In genomic region chr14:57634141-57634540, GRCm38 (mm10) we compare ENCODE assay signal across 31 mouse cellular contexts. TPM values are rescaled to one million over a fixed set of nuclear protein-coding genes. Genes with fewer than 3 reads are reported as not detected.
DNase-seq lines count a peak whose midpoint lies in the region.
"Had no signal": no experiment of that assay in that cellular context is flagged by ENCODE, and none has a peak within 500 bp of the region (broad histone marks: within the 10 kb centered on the region; RNA-seq: fewer than 3 reads in every experiment).

No protein-coding gene starts in this region.

- H3K4me3 ChIP-seq in embryonic facial prominence, embryonic 10.5 days: no peak overlapping the region
- no peak overlapping the region for H3K4me3 ChIP-seq in limb, embryonic 10.5 days
- H3K4me3 ChIP-seq: erythroblast, embryonic 14.5 days; forebrain, embryonic 12.5 days; hindbrain, embryonic 10.5 days; hindbrain, embryonic 15.5 days; limb, embryonic 15.5 days; liver, embryonic 15.5 days; midbrain, embryonic 12.5 days had no signal

- 57% methylated on average over 5 of the region's 5 CpGs for WGBS in embryonic facial prominence, embryonic 10.5 days
- WGBS in limb, embryonic 10.5 days: 71% methylated on average over 5 of the region's 5 CpGs

- H3K4me1 ChIP-seq in embryonic facial prominence, embryonic 10.5 days: 0 out of 2 replicates have a peak, but pooled peaks cover 2% of the 10 kb centered on the region
- no peaks in the 10 kb centered on the region for H3K4me1 ChIP-seq in limb, embryonic 10.5 days
- H3K4me1 ChIP-seq: hindbrain, embryonic 15.5 days; limb, embryonic 15.5 days; liver, embryonic 15.5 days had no signal

- no peaks in the 10 kb centered on the region for H3K9me3 ChIP-seq in embryonic facial prominence, embryonic 10.5 days
- H3K9me3 ChIP-seq in limb, embryonic 10.5 days (replicated peaks): no peaks in the 10 kb centered on the region
- H3K9me3 ChIP-seq: forebrain, embryonic 12.5 days; hindbrain, embryonic 10.5 days; hindbrain, embryonic 15.5 days; limb, embryonic 15.5 days; liver, embryonic 15.5 days; midbrain, embryonic 12.5 days had no signal

- no peaks in the 10 kb centered on the region; the same call in 1 of the 2 replicates for H3K27me3 ChIP-seq in embryonic facial prominence, embryonic 10.5 days (replicated peaks; ENCODE audit: low read depth, poor library complexity, severe bottlenecking)
- no peaks in the 10 kb centered on the region for H3K27me3 ChIP-seq in limb, embryonic 10.5 days (ENCODE audit: low read depth, poor library complexity, severe bottlenecking)
- H3K27me3 ChIP-seq: CH12.LX; forebrain, embryonic 12.5 days; hindbrain, embryonic 15.5 days; limb, embryonic 15.5 days; liver, embryonic 15.5 days; midbrain, embryonic 12.5 days had no signal

- DNase-seq in adrenal gland, adult (ENCODE audit: inconsistent age in 2 of 2, low spot score in 1 of 2): peak; percentile 22 to 76
- DNase-seq in adrenal gland, adult 18-20 months (ENCODE audit: low spot score in 2 of 2): no peak
- DNase-seq in adrenal gland, adult 2 months: peak; percentile 71
- peak; percentile 11 to 59 for DNase-seq in adrenal gland, postnatal 36 days
- peak; percentile 16 for DNase-seq in embryonic facial prominence, embryonic 10.5 days (ENCODE audit: low spot score)
- DNase-seq in limb, embryonic 10.5 days (ENCODE audit: low spot score): no peak
- DNase-seq in Muller cell, postnatal 12 days (ENCODE audit: inconsistent ontology term): no peak
- no peak for DNase-seq in urinary bladder, adult 2 months (ENCODE audit: low spot score)
- DNase-seq: cerebellum, adult 11-12 months; cerebellum, adult 9-11 months; forebrain, postnatal 0 days; heart, postnatal 14 days; kidney, adult 2 months; kidney, postnatal 4 days; left cerebral cortex, postnatal 4 days; lung, embryonic 14.5 days; lung, postnatal 14 days; right cerebral cortex, adult 18-20 months; spleen, adult 18-20 months; thymus, adult 18-20 months; thymus, postnatal 25 days had no signal

- H3K36me3 ChIP-seq in embryonic facial prominence, embryonic 10.5 days (replicated peaks): peaks cover 24% of the 10 kb centered on the region
- peaks cover 31% of the 10 kb centered on the region for H3K36me3 ChIP-seq in limb, embryonic 10.5 days
- H3K36me3 ChIP-seq: forebrain, embryonic 12.5 days; hindbrain, embryonic 15.5 days had no signal

- H3K27ac ChIP-seq in embryonic facial prominence, embryonic 10.5 days (replicated peaks): no peak overlapping the region
- H3K27ac ChIP-seq in limb, embryonic 10.5 days: no peak overlapping the region
- H3K27ac ChIP-seq: forebrain, embryonic 12.5 days; hindbrain, embryonic 10.5 days; hindbrain, embryonic 15.5 days; kidney, postnatal 0 days; limb, embryonic 15.5 days; liver, embryonic 15.5 days; midbrain, embryonic 12.5 days; stomach, postnatal 0 days had no signal

RNA-seq across cellular contexts. Expression of gene Xpo4, which starts 31.1 kb away (rescaled TPM):
- 10 to 100 TPM; 22.5 to 32.7 TPM for total RNA-seq in adrenal gland, adult 18-20 months (2021)
- 10 to 100 TPM; 28.5 to 33.6 TPM for total RNA-seq in adrenal gland, adult 2 months (2021)
- polyA plus RNA-seq in adrenal gland, adult 2 months (2012; rRNA removed): 2.3 and 3.2 TPM in 2 replicates
- total RNA-seq in adrenal gland, postnatal 36 days (2021): 10 to 100 TPM; 32.9 to 33.9 TPM
- polyA plus RNA-seq in embryonic facial prominence, embryonic 10.5 days (2016; fragmentation: Nextera tagmentation; extraction: Ambion mirVana): 30.0 and 32.9 TPM in 2 replicates
- 30.3 and 33.4 TPM in 2 replicates for polyA plus RNA-seq in limb, embryonic 10.5 days (2016; fragmentation: Nextera tagmentation; extraction: Ambion mirVana)
- polyA plus RNA-seq in urinary bladder, adult 2 months (2012; rRNA removed): 7.6 and 8.8 TPM in 2 replicates

Comparison
In these comparisons a context has a peak if more than half of its experiments do, and no peak if none do; other contexts are left out.
1. DNase-seq: peak in adrenal gland, adult (2 of 2), adrenal gland, adult 2 months (single experiment), adrenal gland, postnatal 36 days (2 of 2) and embryonic facial prominence, embryonic 10.5 days (single experiment); none in adrenal gland, adult 18-20 months (0 of 2), limb, embryonic 10.5 days (single experiment), Muller cell, postnatal 12 days (single experiment) and urinary bladder, adult 2 months (single experiment).